Mouse (Mus musculus) heart, postnatal 10 days (tissue): ENCODE data around the gene Myh9. TPM values are rescaled to one million over a fixed set of nuclear protein-coding genes. Genes with fewer than 3 reads are reported as not detected.

Experiments
- DNase-seq, 2 experiments: peaks; one replicate each; pipeline ENCODE4 v3.0.0; 2021
- intact Hi-C: fragments of 180-260 bp; cut with DNase I; formaldehyde crosslinking; loops from one replicate; pipeline ENCODE4 v1.15.1; 2025
- total RNA-seq, 2 experiments: library from RNA; stranded (reverse); gene quantifications; 2 replicates each; pipeline ENCODE4 v1.2.3; 2021

Gene Myh9
- total RNA-seq, 2 experiments from 2014 or later = 206 to 221 TPM

DNA sequence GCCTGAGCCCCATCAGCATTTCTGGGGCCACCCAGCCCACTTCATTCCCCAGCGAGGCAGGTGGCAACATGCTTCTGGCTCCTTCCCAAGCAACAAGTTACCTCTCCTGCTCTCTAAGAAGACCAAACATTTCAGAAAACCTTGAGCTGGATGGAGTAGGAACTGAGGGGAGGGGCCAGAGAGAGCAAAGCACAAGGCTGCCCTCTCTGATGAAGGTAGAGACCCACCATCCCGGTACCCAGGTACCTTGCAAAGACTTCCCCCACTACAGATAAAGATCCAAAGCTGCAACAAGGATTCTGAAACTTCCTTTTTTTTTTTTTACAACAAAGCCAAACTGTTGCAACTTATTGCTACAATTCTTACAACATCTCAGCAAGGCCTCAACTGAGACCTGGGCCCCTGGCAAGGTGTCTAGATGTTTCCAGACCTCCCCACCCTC is 10.8 kb downstream of the Myh9 start:
- DNase-seq = no peak
- intact Hi-C loops = no loop called here

- intact Hi-C loops = loop anchor here (1.0 kb wide), 1 partner anchor 10 kb away; no protein-coding TSS in a partner anchor
- no peak for DNase-seq
Measured at GRCm38 (mm10) chr15:77830481-77831137, 11.4 kb downstream of the Myh9 start.

GRCm38 (mm10) chr15:77829542-77829941 is 12.4 kb downstream of the Myh9 start:
- no peak for DNase-seq
- intact Hi-C loops = no loop called here

DNA sequence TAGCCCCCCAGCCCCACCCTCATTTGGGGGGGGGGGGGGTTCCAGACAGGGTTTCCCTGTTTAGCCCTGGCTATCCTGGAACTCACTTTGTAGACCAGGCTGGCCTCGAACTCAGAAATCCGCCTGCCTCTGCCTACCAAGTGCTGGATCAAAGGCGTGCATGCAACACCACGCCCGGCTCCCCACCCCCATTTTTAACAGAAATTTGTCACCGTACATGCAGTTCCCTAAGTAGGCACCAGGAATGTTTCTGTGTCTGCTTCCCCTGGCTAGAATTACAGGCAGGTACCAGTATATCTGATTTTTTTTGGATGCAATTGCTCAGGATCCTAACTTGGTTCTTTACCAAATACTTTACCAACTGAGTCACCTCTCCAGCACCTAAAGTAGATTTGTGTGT is 13.1 kb downstream of the Myh9 start:
- DNase-seq = no peak
- intact Hi-C loops = no loop called here

DNA sequence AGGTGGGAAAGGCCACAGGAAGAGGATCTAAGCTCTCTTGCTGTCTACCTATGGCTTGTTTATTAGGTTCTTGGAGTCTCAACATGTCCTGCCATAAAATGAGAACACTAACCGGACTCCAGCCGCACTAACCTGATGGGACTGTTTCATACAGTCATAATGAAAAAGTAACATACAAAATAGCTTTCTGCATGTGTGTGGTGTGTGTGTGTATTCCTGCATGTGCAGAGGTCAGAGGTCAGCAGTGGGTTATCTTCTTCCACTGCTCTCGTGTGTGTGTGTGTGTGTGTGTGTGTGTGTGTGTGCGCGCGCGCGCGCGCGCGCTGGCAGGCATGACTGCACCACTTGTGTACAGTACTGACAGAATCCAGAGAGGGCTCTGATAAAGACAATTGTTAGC is 13.7 kb downstream of the Myh9 start:
- DNase-seq = no peak
- intact Hi-C loops = no loop called here

DNA sequence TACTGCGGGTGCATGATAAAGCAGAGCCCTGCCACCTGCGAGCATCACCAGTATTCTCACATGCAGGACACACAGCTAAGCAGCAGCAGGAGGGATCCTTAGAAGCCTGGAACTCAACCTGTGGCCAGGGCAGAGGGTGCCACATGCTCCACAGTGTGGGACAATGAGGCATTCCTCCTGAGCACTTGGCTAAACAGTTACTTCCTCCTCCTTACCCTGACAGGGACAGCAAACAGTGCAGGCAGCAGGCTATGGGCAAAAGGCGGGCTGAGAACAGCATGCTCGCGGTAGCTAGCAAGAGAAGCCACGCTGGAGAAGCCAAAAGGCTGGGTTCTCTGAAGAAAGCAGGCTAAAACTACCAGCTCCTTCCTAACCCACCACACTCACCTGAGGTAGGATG is 14.2 kb downstream of the Myh9 start:
- DNase-seq = no peak
- intact Hi-C loops = no loop called here

DNA sequence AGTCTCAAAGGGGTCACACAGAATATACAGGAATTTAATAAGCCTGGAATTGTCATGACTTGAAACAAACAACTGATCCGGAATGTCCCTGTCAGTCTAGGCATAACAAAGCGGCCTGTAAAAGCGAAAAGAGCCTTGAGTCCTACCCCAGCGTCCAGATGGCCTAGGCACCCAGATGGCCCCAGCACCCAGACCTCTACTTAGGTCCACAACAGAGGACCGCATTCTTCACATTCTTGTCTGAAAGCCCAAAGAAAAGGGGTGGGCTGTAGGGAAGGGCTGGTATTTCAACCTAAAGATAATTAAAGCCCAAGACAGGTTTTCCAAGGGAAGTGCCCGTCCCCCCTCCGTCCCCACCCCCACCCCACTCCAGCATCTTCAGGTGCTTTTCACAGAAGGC is 14.6 kb downstream of the Myh9 start:
- intact Hi-C loops = no loop called here
- no peak for DNase-seq

GRCm38 (mm10) chr15:77825382-77825781 is 16.6 kb downstream of the Myh9 start:
- DNase-seq = no peak
- intact Hi-C loops = no loop called here

GRCm38 (mm10) chr15:77824321-77824720 is 17.7 kb downstream of the Myh9 start:
- intact Hi-C loops = no loop called here
- DNase-seq = no peak

DNA sequence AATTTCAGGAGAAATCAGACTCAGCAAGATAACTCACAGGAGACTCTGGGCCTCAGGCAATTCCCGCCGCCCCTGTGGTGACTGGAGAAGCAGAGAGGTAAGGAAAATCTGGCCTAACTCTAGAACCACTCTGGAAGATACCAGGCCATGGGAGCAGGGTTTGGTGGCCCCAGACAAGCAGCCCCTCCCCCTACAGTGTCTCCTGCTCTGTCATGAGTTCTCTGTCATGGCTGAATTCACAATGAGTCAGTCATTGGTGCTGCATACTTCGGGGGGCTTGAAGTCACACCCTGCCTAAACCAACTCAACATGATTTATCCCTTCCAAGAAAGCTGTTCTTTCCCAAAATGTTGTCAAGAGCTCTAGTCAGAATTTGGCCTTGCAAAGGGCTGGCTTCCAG is 18.3 kb downstream of the Myh9 start:
- DNase-seq = no peak
- intact Hi-C loops = no loop called here

DNA sequence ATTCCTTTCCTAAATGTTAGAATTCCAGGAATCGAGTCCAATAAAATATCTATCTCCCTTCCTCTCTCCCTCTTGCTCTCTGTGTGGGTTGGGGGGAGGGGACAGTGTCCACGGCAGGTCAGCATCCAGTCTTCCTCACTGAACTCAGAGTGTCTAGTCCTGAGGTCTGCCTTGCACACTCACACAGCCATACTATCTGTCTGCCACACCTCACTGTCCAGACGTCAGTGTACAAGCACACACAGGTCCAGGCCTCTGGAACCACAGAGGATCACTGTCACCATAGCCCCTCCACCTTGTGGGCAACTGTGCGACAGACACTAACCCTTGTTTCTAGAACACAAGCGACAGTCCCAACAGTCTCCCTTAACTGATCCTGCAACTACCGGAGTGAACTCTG is 18.8 kb downstream of the Myh9 start:
- no peak for DNase-seq
- intact Hi-C loops = no loop called here

GRCm38 (mm10) chr15:77822671-77823070 is 19.3 kb downstream of the Myh9 start:
- no peak for DNase-seq
- intact Hi-C loops = no loop called here

- no peak for DNase-seq
- intact Hi-C loops = no loop called here
Measured at GRCm38 (mm10) chr15:77822057-77822466, 19.9 kb downstream of the Myh9 start.

GRCm38 (mm10) chr15:77821424-77821823 is 20.6 kb downstream of the Myh9 start:
- peak in 1 of 2 experiments; percentile 61 for DNase-seq
- intact Hi-C loops = loop anchor here (2.0 kb wide), 1 partner anchor 17 kb away; no protein-coding TSS in a partner anchor

DNA sequence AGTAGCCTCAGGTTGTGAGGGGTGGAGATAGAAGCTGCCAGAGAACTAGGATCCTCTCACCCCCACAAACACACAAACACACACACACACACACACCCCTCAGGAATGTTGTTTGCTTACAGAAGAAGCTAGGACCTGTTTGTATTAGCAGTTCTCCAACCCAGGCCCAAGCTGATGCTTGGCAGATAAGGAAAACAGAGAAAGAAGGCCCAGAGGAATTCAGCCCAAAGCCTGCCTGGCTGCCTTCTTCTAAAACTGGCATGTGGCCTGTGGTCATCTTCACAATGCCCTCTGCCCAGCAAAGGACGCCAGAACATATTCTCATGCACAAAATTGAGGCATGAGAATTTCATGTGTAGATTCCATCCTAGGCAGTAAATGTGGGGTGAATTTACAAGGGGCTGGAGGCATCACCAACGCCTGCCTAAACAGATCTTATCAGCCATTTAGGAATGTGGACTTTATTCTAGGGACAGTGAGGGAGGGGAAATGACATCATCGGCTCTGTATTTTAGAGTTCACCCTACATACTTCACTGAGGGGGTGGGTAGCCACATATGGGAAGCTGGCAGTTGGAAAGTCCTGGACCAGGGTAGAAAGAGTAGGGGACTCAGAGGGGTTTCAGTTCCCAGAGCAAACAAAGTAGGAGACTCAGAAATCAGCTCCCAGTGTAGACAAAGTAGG is 21.4 kb downstream of the Myh9 start:
- intact Hi-C loops = loop anchor here (2.0 kb wide), 1 partner anchor 18 kb away; no protein-coding TSS in a partner anchor
- DNase-seq = no peak

DNA sequence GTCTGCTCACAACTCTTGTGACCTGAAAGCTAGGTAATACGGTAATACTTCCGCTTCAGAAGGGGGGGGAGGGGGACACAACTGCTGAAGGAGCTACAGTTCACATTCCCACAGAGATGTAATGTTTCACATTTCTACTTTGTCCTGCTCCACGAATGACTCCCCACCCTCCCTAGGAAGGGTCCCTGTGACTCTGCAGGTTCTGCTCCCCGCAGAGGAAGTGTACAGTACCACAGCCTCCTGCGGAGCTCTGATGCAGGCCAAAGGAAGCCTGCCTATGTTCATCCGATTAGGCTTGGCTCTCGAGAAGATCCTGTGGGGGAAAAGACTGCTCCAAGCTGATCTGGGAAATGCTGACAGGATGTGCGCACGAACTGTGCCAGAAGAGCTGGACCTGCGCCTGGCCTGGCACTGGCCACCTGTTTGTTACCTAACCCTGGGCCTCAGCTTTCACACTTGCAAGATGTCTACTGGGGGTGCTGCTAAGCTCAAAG is 22.0 kb downstream of the Myh9 start:
- peak; percentile 81 to 84 for DNase-seq
- intact Hi-C loops = loop anchor here (2.0 kb wide), 1 partner anchor 19 kb away; no protein-coding TSS in a partner anchor

DNA sequence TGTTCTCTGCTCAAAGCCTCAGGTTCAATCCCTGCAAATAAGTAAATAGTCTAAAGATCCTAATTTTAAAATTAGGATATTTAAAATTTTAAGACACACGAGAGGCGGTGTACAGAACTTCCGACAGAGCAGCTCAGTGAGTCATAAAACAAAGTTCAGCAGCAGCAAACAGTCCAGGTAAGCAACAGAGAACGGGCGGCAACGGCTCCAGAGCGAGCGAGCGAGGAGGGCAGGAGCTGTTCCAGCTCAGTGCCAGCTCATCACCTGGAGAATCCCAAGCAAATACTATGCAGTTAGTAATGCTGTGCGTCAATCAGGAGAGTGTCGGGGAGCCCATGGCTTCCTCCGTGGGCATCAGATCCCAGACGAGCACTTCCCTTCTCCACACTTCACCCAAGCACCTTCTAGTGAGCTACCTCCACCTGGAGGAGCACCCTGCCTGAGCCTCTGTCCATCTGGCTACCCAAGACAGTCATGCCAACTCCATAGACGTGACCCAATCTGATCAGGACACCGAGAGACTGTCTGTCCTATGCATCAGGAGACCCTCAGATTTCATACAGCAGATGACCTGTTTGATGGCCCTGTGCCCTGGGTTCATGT is 23.3 kb downstream of the Myh9 start:
- DNase-seq = no peak
- intact Hi-C loops = no loop called here

DNA sequence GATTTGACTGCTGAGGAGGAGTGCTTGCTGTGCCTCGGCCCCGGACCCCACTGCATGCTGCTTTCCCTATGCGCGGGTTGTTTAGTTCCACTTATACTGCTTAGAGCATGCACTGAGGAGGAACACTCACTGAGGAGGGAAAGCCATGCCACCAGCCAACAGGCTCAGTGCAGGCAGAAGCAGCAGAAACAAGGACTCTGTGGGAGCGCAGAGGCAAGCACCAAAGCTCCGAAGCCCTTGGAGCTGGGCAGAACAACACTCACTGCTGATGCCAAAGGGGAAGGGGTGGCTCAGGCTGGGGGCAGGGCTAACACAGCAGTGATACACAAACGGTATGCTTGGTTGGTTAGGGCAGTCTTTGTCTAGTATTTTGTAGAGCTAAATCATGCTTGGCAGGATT is 24.6 kb downstream of the Myh9 start:
- intact Hi-C loops = no loop called here
- DNase-seq = no peak

DNA sequence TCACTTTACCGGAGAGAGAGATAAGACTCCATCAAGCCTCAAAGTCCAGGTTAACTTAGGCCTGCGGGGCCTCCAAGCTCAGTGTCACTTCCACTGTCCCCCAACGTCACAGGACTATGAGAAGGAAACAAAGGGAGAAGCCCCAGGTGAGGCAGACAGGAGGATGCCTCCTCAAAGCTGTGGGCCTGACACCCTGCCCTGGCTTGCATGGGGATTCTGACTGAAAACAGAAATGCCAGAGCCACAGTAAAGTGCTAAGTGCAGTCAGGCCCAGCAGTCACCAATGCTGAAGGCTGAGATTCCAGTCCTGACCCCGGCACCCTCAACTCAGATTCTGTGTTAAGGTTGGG is 25.4 kb downstream of the Myh9 start:
- intact Hi-C loops = no loop called here

GRCm38 (mm10) chr15:77815867-77816600 is 25.9 kb downstream of the Myh9 start:
- DNase-seq = peak; percentile 68 to 71
- intact Hi-C loops = no loop called here

More for the DNA sequence above, 25.4 kb downstream of the Myh9 start:
- no peak for DNase-seq
